Mouse (Mus musculus): Measurements from ENCODE around the gene Cdon. TPM values are rescaled to one million over a fixed set of nuclear protein-coding genes. Genes with fewer than 3 reads are reported as not detected.

Cdon gene
- polyA plus RNA-seq, 1 experiment from 2014 or later, result 6.8 TPM

GRCm38 (mm10) chr9:35474104-35474724, 53.3 kb downstream of the Cdon start:
- no peak overlapping the region for H3K4me2 ChIP-seq
- no peak overlapping the region for H3K9ac ChIP-seq
- H3K9me3 ChIP-seq (replicated peaks), result no peaks in the 10 kb centered on the region
- H3K27ac ChIP-seq, result no peak overlapping the region
- H3K4me1 ChIP-seq (replicated peaks), result no peaks in the 10 kb centered on the region
- no peaks in the 10 kb centered on the region for H3K27me3 ChIP-seq
- no peak overlapping the region for H3K4me3 ChIP-seq
- no peak; the same call in 1 of the 2 replicates for ATAC-seq (replicated peaks; ENCODE audit: insufficient number of reproducible peaks, insufficient read depth, low FRiP score, low read depth)
- H3K36me3 ChIP-seq, result peaks cover 28% of the 10 kb centered on the region
- 72% methylated on average over 10 of the region's 10 CpGs for WGBS

GRCm38 (mm10) chr9:35475394-35475793, 54.5 kb downstream of the Cdon start:
- no peaks in the 10 kb centered on the region for H3K9me3 ChIP-seq (replicated peaks)
- 75% methylated on average over 7 of the region's 7 CpGs for WGBS
- H3K4me2 ChIP-seq, result no peak overlapping the region
- no peak overlapping the region for H3K9ac ChIP-seq
- ATAC-seq (replicated peaks; ENCODE audit: insufficient number of reproducible peaks, insufficient read depth, low FRiP score, low read depth), result no peak
- H3K4me1 ChIP-seq (replicated peaks), result no peaks in the 10 kb centered on the region
- H3K4me3 ChIP-seq, result no peak overlapping the region
- H3K27ac ChIP-seq, result no peak overlapping the region
- H3K36me3 ChIP-seq, result peaks cover 34% of the 10 kb centered on the region
- H3K27me3 ChIP-seq, result no peaks in the 10 kb centered on the region

GRCm38 (mm10) chr9:35479456-35479855, 58.5 kb downstream of the Cdon start:
- no peak for ATAC-seq (replicated peaks; ENCODE audit: insufficient number of reproducible peaks, insufficient read depth, low FRiP score, low read depth)
- WGBS, result 89% methylated on average over 6 of the region's 6 CpGs
- H3K36me3 ChIP-seq, result peaks cover 20% of the 10 kb centered on the region
- H3K9ac ChIP-seq, result no peak overlapping the region
- H3K4me2 ChIP-seq, result no peak overlapping the region
- no peaks in the 10 kb centered on the region for H3K27me3 ChIP-seq
- H3K4me1 ChIP-seq (replicated peaks), result peaks cover 9% of the 10 kb centered on the region; the same call in 1 of the 2 replicates
- H3K9me3 ChIP-seq (replicated peaks), result no peaks in the 10 kb centered on the region
- no peak overlapping the region for H3K27ac ChIP-seq
- H3K4me3 ChIP-seq, result no peak overlapping the region

- WGBS, result 45% methylated on average over 13 of the region's 13 CpGs
- Histone ChIP-seq H3K27me3 (no peaks in the 10 kb centered on the region), H3K36me3 (peaks cover 26% of the 10 kb centered on the region), H3K4me3 (no peak overlapping the region), H3K4me1 (replicated peaks) (peaks cover 9% of the 10 kb centered on the region; the same call in 1 of the 2 replicates), H3K4me2 (no peak overlapping the region), H3K9ac (no peak overlapping the region), H3K27ac (peak overlapping the region; percentile 15; the same call in 1 of the 2 replicates), H3K9me3 (replicated peaks) (no peaks in the 10 kb centered on the region)
- ATAC-seq (replicated peaks; ENCODE audit: insufficient number of reproducible peaks, insufficient read depth, low FRiP score, low read depth), result no peak
Measured at GRCm38 (mm10) chr9:35482014-35482898, 61.3 kb downstream of the Cdon start.

GRCm38 (mm10) chr9:35483949-35484348, 63.0 kb downstream of the Cdon start:
- Histone ChIP-seq H3K4me3 (no peak overlapping the region), H3K9ac (no peak overlapping the region), H3K9me3 (replicated peaks) (no peaks in the 10 kb centered on the region), H3K4me1 (replicated peaks) (peaks cover 9% of the 10 kb centered on the region; the same call in 1 of the 2 replicates), H3K4me2 (no peak overlapping the region), H3K27ac (no peak overlapping the region), H3K36me3 (peaks cover 18% of the 10 kb centered on the region), H3K27me3 (no peaks in the 10 kb centered on the region)
- 73% methylated on average over 3 of the region's 3 CpGs for WGBS
- no peak for ATAC-seq (replicated peaks; ENCODE audit: insufficient number of reproducible peaks, insufficient read depth, low FRiP score, low read depth)

- no peak for ATAC-seq (replicated peaks; ENCODE audit: insufficient number of reproducible peaks, insufficient read depth, low FRiP score, low read depth)
- Histone ChIP-seq H3K4me2 (no peak overlapping the region), H3K4me3 (no peak overlapping the region), H3K27ac (no peak overlapping the region), H3K9ac (no peak overlapping the region), H3K9me3 (replicated peaks) (no peaks in the 10 kb centered on the region), H3K27me3 (no peaks in the 10 kb centered on the region), H3K4me1 (replicated peaks) (peaks cover 7% of the 10 kb centered on the region; the same call in 1 of the 2 replicates), H3K36me3 (peaks cover 21% of the 10 kb centered on the region)
- 84% methylated on average over 13 of the region's 13 CpGs for WGBS
Measured at GRCm38 (mm10) chr9:35486616-35487015, 65.7 kb downstream of the Cdon start.

- no peak overlapping the region for H3K4me2 ChIP-seq
- H3K9me3 ChIP-seq (replicated peaks), result no peaks in the 10 kb centered on the region
- no peak overlapping the region for H3K4me3 ChIP-seq
- WGBS, result 84% methylated on average over 4 of the region's 4 CpGs
- ATAC-seq (replicated peaks; ENCODE audit: insufficient number of reproducible peaks, insufficient read depth, low FRiP score, low read depth), result no peak
- no peaks in the 10 kb centered on the region for H3K27me3 ChIP-seq
- no peak overlapping the region for H3K9ac ChIP-seq
- peaks cover 24% of the 10 kb centered on the region for H3K36me3 ChIP-seq
- H3K27ac ChIP-seq, result no peak overlapping the region
- no peaks in the 10 kb centered on the region for H3K4me1 ChIP-seq (replicated peaks)
Measured at GRCm38 (mm10) chr9:35488496-35488895, 67.6 kb downstream of the Cdon start.

- Histone ChIP-seq H3K27ac (no peak overlapping the region), H3K9me3 (replicated peaks) (no peaks in the 10 kb centered on the region), H3K27me3 (no peaks in the 10 kb centered on the region), H3K36me3 (peaks cover 19% of the 10 kb centered on the region), H3K4me3 (no peak overlapping the region), H3K4me1 (replicated peaks) (no peaks in the 10 kb centered on the region), H3K4me2 (no peak overlapping the region), H3K9ac (no peak overlapping the region)
- ATAC-seq (replicated peaks; ENCODE audit: insufficient number of reproducible peaks, insufficient read depth, low FRiP score, low read depth), result no peak
- 79% methylated on average over 11 of the region's 11 CpGs for WGBS
Measured at GRCm38 (mm10) chr9:35491109-35491866, 70.4 kb downstream of the Cdon start.

- no peak overlapping the region for H3K9ac ChIP-seq
- H3K4me2 ChIP-seq, result no peak overlapping the region
- H3K4me3 ChIP-seq, result no peak overlapping the region
- no peaks in the 10 kb centered on the region for H3K4me1 ChIP-seq (replicated peaks)
- WGBS, result 70% methylated on average over 7 of the region's 7 CpGs
- no peak overlapping the region for H3K27ac ChIP-seq
- no peaks in the 10 kb centered on the region for H3K27me3 ChIP-seq
- ATAC-seq (replicated peaks; ENCODE audit: insufficient number of reproducible peaks, insufficient read depth, low FRiP score, low read depth), result no peak
- H3K9me3 ChIP-seq (replicated peaks), result no peaks in the 10 kb centered on the region
- peaks cover 15% of the 10 kb centered on the region for H3K36me3 ChIP-seq
Measured at GRCm38 (mm10) chr9:35493033-35493732, 72.3 kb downstream of the Cdon start.

- no peak overlapping the region for H3K27ac ChIP-seq
- H3K27me3 ChIP-seq, result no peaks in the 10 kb centered on the region
- H3K36me3 ChIP-seq, result peaks cover 15% of the 10 kb centered on the region
- WGBS, result 69% methylated on average over 4 of the region's 4 CpGs
- no peak for ATAC-seq (replicated peaks; ENCODE audit: insufficient number of reproducible peaks, insufficient read depth, low FRiP score, low read depth)
- H3K9me3 ChIP-seq (replicated peaks), result no peaks in the 10 kb centered on the region
- no peak overlapping the region for H3K9ac ChIP-seq
- no peaks in the 10 kb centered on the region for H3K4me1 ChIP-seq (replicated peaks)
- H3K4me2 ChIP-seq, result no peak overlapping the region
- H3K4me3 ChIP-seq, result no peak overlapping the region
Measured at GRCm38 (mm10) chr9:35493733-35494092, 72.8 kb downstream of the Cdon start.

- H3K4me2 ChIP-seq, result no peak overlapping the region
- no peak overlapping the region for H3K4me3 ChIP-seq
- H3K9me3 ChIP-seq (replicated peaks), result no peaks in the 10 kb centered on the region
- no peaks in the 10 kb centered on the region for H3K4me1 ChIP-seq (replicated peaks)
- H3K27me3 ChIP-seq, result no peaks in the 10 kb centered on the region
- WGBS, result 52% methylated on average over 4 of the region's 4 CpGs
- no peak for ATAC-seq (replicated peaks; ENCODE audit: insufficient number of reproducible peaks, insufficient read depth, low FRiP score, low read depth)
- peaks cover 6% of the 10 kb centered on the region for H3K36me3 ChIP-seq
- H3K27ac ChIP-seq, result no peak overlapping the region
- no peak overlapping the region for H3K9ac ChIP-seq
Measured at GRCm38 (mm10) chr9:35494937-35495336, 74.0 kb downstream of the Cdon start.

Data from heart, embryonic 15.5 days (tissue).